Mouse (Mus musculus) adrenal gland, postnatal 4 days (tissue): Measurements from ENCODE around the gene Heph. TPM values are rescaled to one million over a fixed set of nuclear protein-coding genes. Genes with fewer than 3 reads are reported as not detected.
"Not testable (repeated sequence)": the region's sequence is repeated elsewhere in the genome, so short reads cannot be mapped to it uniquely, and the experiment has no call there.

Experiments
- DNase-seq, 2 experiments: peaks; one replicate each; pipeline ENCODE4 v3.0.0; 2021 to 2022; ENCODE audit warnings: low spot score in 2 of 2, mixed read lengths in 2 of 2
- long read RNA-seq, 2 experiments: library from polyadenylated mRNA; stranded (forward); transcript quantifications; one replicate each; pipeline ENCODE4 v2.0.0; 2021
- total RNA-seq, 2 experiments: library from RNA; stranded (reverse); gene quantifications; 2 replicates each; pipeline ENCODE4 v1.2.3; 2021

Heph gene
- 10 to 100 TPM; 25.1 to 30.6 TPM for total RNA-seq
- long read RNA-seq, experiment 1, full-length matches to known transcripts: 1 of 6 reads
- long read RNA-seq, experiment 1, partial matches to known transcripts: 3 of 6 reads
- long read RNA-seq, experiment 1, other reads (novel, unspliced or antisense): 2 of 6 reads
- long read RNA-seq, experiment 2, full-length matches to known transcripts: 7 of 21 reads
- long read RNA-seq, experiment 2, partial matches to known transcripts: 9 of 21 reads
- long read RNA-seq, experiment 2, other reads (novel, unspliced or antisense): 5 of 21 reads

- no peak for DNase-seq
Observed at GRCm38 (mm10) chrX:96455149-96455548, at the start of gene Heph. Gene Heph, plus strand, starts transcription at chrX:96455359.

GRCm38 (mm10) chrX:96415351-96415750 is 39.8 kb upstream of the Heph start:
- not testable (repeated sequence) for DNase-seq

GRCm38 (mm10) chrX:96416970-96417369 is 38.2 kb upstream of the Heph start:
- DNase-seq: no peak

GRCm38 (mm10) chrX:96417733-96418132 is 37.4 kb upstream of the Heph start:
- no peak for DNase-seq

- DNase-seq: no peak
Observed at GRCm38 (mm10) chrX:96419383-96419782, 35.8 kb upstream of the Heph start.

- DNase-seq: peak in 1 of 2 experiments; percentile 4
Observed at GRCm38 (mm10) chrX:96456201-96456963, 1.2 kb downstream of the Heph start, which contains the start of gene Hsf3. Gene Hsf3, minus strand, starts transcription at chrX:96456294.

GRCm38 (mm10) chrX:96501580-96501979 is 46.4 kb downstream of the Heph start:
- DNase-seq: no peak

Other genes with a start within 250 kb of the Heph start
- 1 to 10 TPM in 1 of 2 experiments, under 1 TPM in 1; 0.25 to 4.0 TPM for gene Vsig4, start 161.9 kb upstream of the Heph start, total RNA-seq
- under 1 TPM in 1 of 2 experiments, not detected in 1; 0.23 TPM for gene Hsf3, start 935 bp downstream of the Heph start, total RNA-seq